10 mouse cellular contexts compared by ENCODE assay signal in the genomic region with DNA sequence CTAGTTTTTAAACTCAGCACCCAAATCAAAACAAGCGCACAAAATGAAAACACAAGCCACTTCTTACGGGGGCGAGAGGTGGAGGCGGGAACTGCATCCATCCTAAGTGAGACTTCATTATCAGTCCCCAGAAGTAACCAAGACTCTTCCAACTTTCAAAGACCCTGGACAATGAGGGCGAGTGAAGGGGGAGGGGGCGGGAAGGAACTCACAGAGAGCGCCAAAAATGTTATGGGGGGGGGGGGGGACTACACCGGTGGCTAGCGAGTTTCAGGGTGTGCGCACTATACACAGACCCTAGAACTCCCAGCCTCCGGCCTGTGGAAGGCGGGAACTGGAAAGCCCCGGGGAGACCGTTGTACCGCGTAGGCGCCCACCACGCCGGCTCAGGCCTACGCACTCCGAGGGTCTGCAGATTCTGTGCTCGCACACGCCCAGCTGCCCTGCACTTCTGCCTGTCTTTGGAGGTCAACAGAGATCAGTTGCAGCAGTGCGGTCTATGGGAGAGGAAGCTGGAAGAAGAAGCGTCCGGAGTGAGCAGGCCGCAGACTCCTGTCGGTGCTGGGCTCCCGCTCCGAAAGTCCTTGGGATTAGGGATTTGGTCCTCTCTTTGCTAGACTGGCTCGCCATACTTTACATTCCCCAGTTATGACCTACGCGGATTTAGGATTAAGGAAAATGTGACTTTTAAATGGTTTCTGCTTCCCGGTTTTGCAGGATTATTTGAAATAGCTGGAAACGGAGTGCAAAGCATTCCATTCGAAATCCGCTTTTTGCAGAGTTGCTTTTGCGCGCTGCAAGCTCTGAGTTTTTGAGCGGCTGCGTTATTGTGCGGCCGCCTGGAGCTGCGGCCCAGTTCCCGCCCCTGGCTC. TPM values are rescaled to one million over a fixed set of nuclear protein-coding genes. Genes with fewer than 3 reads are reported as not detected.
DNase-seq lines count a peak whose midpoint lies in the region; ATAC-seq and TF ChIP-seq lines count a peak whose summit lies in the region.
"Had no signal": no experiment of that assay in that cellular context is flagged by ENCODE, and none has a peak within 500 bp of the region (broad histone marks: within the 10 kb centered on the region; RNA-seq: fewer than 3 reads in every experiment).

No protein-coding gene starts in this region.

- no peaks in the 10 kb centered on the region for H3K9me3 ChIP-seq in heart, embryonic 10.5 days
- no peaks in the 10 kb centered on the region for H3K9me3 ChIP-seq in neural tube, embryonic 15.5 days (replicated peaks)
- 0 out of 2 replicates have a peak, but pooled peaks cover 6% of the 10 kb centered on the region for H3K9me3 ChIP-seq in heart, postnatal 0 days (replicated peaks; ENCODE audit: control insufficient read depth, low read length)
- peaks cover 2% of the 10 kb centered on the region; the same call in 1 of the 2 replicates for H3K9me3 ChIP-seq in neural tube, embryonic 11.5 days (ENCODE audit: control insufficient read depth, low read length)
- H3K9me3 ChIP-seq: liver, embryonic 15.5 days had no signal

- under 1% methylated on average over 45 of the region's 45 CpGs for WGBS in heart, embryonic 10.5 days
- 1% methylated on average over 41 of the region's 45 CpGs for WGBS in neural tube, embryonic 15.5 days
- 3% methylated on average over 45 of the region's 45 CpGs for WGBS in heart, postnatal 0 days
- WGBS in neural tube, embryonic 11.5 days, result under 1% methylated on average over 45 of the region's 45 CpGs

- peaks cover 43% of the 10 kb centered on the region for H3K4me1 ChIP-seq in heart, embryonic 10.5 days
- peaks cover 27% of the 10 kb centered on the region for H3K4me1 ChIP-seq in neural tube, embryonic 15.5 days
- H3K4me1 ChIP-seq in heart, postnatal 0 days (ENCODE audit: control insufficient read depth, insufficient read depth), result peaks cover 7% of the 10 kb centered on the region; the same call in 1 of the 2 replicates
- peaks cover 11% of the 10 kb centered on the region for H3K4me1 ChIP-seq in neural tube, embryonic 11.5 days (ENCODE audit: control insufficient read depth, insufficient read depth, low read length)

- no peak overlapping the region for H3K4me2 ChIP-seq in neural tube, embryonic 15.5 days
- H3K4me2 ChIP-seq in heart, postnatal 0 days (ENCODE audit: low read depth, low read length), result no peak overlapping the region
- no peak overlapping the region for H3K4me2 ChIP-seq in neural tube, embryonic 11.5 days (ENCODE audit: low read depth)
- H3K4me2 ChIP-seq: liver, embryonic 15.5 days had no signal

- no peak for TF ChIP-seq EP300 in heart, postnatal 0 days (IDR thresholded peaks at IDR 0.05; ENCODE audit: low read depth)

- H3K9ac ChIP-seq in neural tube, embryonic 15.5 days (replicated peaks), result no peak overlapping the region
- no peak overlapping the region for H3K9ac ChIP-seq in heart, postnatal 0 days (replicated peaks; ENCODE audit: low read depth, low read length)
- H3K9ac ChIP-seq in neural tube, embryonic 11.5 days (ENCODE audit: low read length), result no peak overlapping the region
- H3K9ac ChIP-seq: liver, embryonic 15.5 days had no signal

- TF ChIP-seq CTCF in heart, postnatal 0 days (IDR thresholded peaks at IDR 0.05; ENCODE audit: low read depth), result no peak

- ATAC-seq in neural tube, embryonic 15.5 days (ENCODE audit: low FRiP score), result no peak
- no peak for ATAC-seq in heart, postnatal 0 days (ENCODE audit: insufficient read depth, low read depth)
- ATAC-seq in neural tube, embryonic 11.5 days (ENCODE audit: insufficient read depth, low FRiP score, low TSS enrichment), result no peak

- peaks cover 98% of the 10 kb centered on the region for H3K27me3 ChIP-seq in heart, embryonic 10.5 days (ENCODE audit: insufficient read depth, poor library complexity, severe bottlenecking)
- peaks cover 94% of the 10 kb centered on the region for H3K27me3 ChIP-seq in neural tube, embryonic 15.5 days (replicated peaks)
- H3K27me3 ChIP-seq in heart, postnatal 0 days (ENCODE audit: control insufficient read depth, insufficient read depth, low read length), result peaks cover 100% of the 10 kb centered on the region
- peaks cover 99% of the 10 kb centered on the region for H3K27me3 ChIP-seq in neural tube, embryonic 11.5 days (ENCODE audit: control insufficient read depth, insufficient read depth, low read length)

- peak overlapping the region; percentile 49 for H3K4me3 ChIP-seq in heart, embryonic 10.5 days
- no peak overlapping the region for H3K4me3 ChIP-seq in neural tube, embryonic 15.5 days (replicated peaks)
- peak overlapping the region; percentile 29; the same call in 1 of the 2 replicates for H3K4me3 ChIP-seq in heart, postnatal 0 days (ENCODE audit: low read depth, low read length)
- H3K4me3 ChIP-seq in neural tube, embryonic 11.5 days (ENCODE audit: low read depth, low read length), result no peak overlapping the region
- H3K4me3 ChIP-seq: liver, embryonic 15.5 days had no signal

- no peak overlapping the region for H3K27ac ChIP-seq in heart, embryonic 10.5 days
- no peak overlapping the region for H3K27ac ChIP-seq in neural tube, embryonic 15.5 days (replicated peaks)
- H3K27ac ChIP-seq in heart, postnatal 0 days (ENCODE audit: low read depth), result no peak overlapping the region
- H3K27ac ChIP-seq in neural tube, embryonic 11.5 days (ENCODE audit: low read depth, low read length), result no peak overlapping the region
- H3K27ac ChIP-seq: liver, embryonic 15.5 days had no signal

- H3K36me3 ChIP-seq in heart, embryonic 10.5 days, result no peaks in the 10 kb centered on the region
- H3K36me3 ChIP-seq in neural tube, embryonic 15.5 days, result no peaks in the 10 kb centered on the region
- H3K36me3 ChIP-seq in heart, postnatal 0 days (replicated peaks; ENCODE audit: control insufficient read depth, insufficient read depth, low read length), result no peaks in the 10 kb centered on the region
- H3K36me3 ChIP-seq in neural tube, embryonic 11.5 days (ENCODE audit: control insufficient read depth, insufficient read depth, low read length), result no peaks in the 10 kb centered on the region
- H3K36me3 ChIP-seq: liver, embryonic 15.5 days had no signal

- DNase-seq in heart, embryonic 10.5 days (ENCODE audit: low spot score), result no peak
- DNase-seq in heart, adult 11 months, result no peak
- DNase-seq in neural tube, embryonic 10.5 days (ENCODE audit: extremely low spot score, low spot score), result peak; percentile 77
- no peak for DNase-seq in heart, postnatal 0 days (ENCODE audit: low spot score)
- DNase-seq in neural tube, embryonic 11.5 days (ENCODE audit: low spot score), result peak; percentile 62
- no peak for DNase-seq in left cerebral cortex, adult 11 months (ENCODE audit: low spot score)
- no peak for DNase-seq in ovary, postnatal 36 days (ENCODE audit: low spot score)

RNA-seq across cellular contexts. Expression of a gene that starts 1.5 kb away (rescaled TPM):
- polyA plus RNA-seq in heart, embryonic 10.5 days (2016; fragmentation: Nextera tagmentation; extraction: Ambion mirVana), result not detected in 2 replicates
- polyA plus RNA-seq in neural tube, embryonic 15.5 days (2015; fragmentation: Nextera tagmentation; extraction: Ambion mirVana), result not detected in 2 replicates
- not detected in 2 replicates for total RNA-seq in heart, postnatal 0 days (2014; rRNA removed; ENCODE audit: low replicate concordance)
- polyA plus RNA-seq in heart, postnatal 0 days (2015; fragmentation: Nextera tagmentation; extraction: Ambion mirVana), result not detected in 2 replicates
- polyA plus RNA-seq in neural tube, embryonic 11.5 days (2014; fragmentation: Nextera tagmentation; extraction: Ambion mirVana), result not detected in 2 replicates
- total RNA-seq: gastrocnemius, postnatal 4 days had no signal
- polyA plus RNA-seq: liver, embryonic 15.5 days had no signal

RNA-seq across cellular contexts. Expression of a gene that starts 1.7 kb away (rescaled TPM):
- 21.1 and 31.6 TPM in 2 replicates for polyA plus RNA-seq in heart, embryonic 10.5 days (2016; fragmentation: Nextera tagmentation; extraction: Ambion mirVana)
- polyA plus RNA-seq in neural tube, embryonic 15.5 days (2015; fragmentation: Nextera tagmentation; extraction: Ambion mirVana), result 33.7 and 36.1 TPM in 2 replicates
- total RNA-seq in heart, postnatal 0 days (2014; rRNA removed; ENCODE audit: low replicate concordance), result 13.8 and 26.7 TPM in 2 replicates
- polyA plus RNA-seq in heart, postnatal 0 days (2015; fragmentation: Nextera tagmentation; extraction: Ambion mirVana), result 17.7 and 20.2 TPM in 2 replicates
- polyA plus RNA-seq in neural tube, embryonic 11.5 days (2014; fragmentation: Nextera tagmentation; extraction: Ambion mirVana), result 16.8 and 19.5 TPM in 2 replicates

Comparison
In these comparisons a context has a peak if more than half of its experiments do, and no peak if none do; other contexts are left out.
1. DNase-seq: peak in neural tube, embryonic 10.5 days (single experiment) and neural tube, embryonic 11.5 days (single experiment); none in heart, embryonic 10.5 days (single experiment), heart, adult 11 months (single experiment), heart, postnatal 0 days (single experiment), left cerebral cortex, adult 11 months (single experiment) and ovary, postnatal 36 days (single experiment).
2. H3K4me3 ChIP-seq: peak in heart, embryonic 10.5 days (single experiment) and heart, postnatal 0 days (single experiment); none in neural tube, embryonic 15.5 days (single experiment) and neural tube, embryonic 11.5 days (single experiment).